Mouse (Mus musculus): Measurements from ENCODE around the gene Gm973. TPM values are rescaled to one million over a fixed set of nuclear protein-coding genes. Genes with fewer than 3 reads are reported as not detected.

Gene Gm973
- total RNA-seq, 2 experiments from 2014 or later, result 0.25 TPM; not detected in 1

GRCm38 (mm10) chr1:59663456-59664135, 147.5 kb downstream of the Gm973 start:
- no peak for DNase-seq
- intact Hi-C loops (cut with DNase I), result no loop called here

GRCm38 (mm10) chr1:59668871-59669270, 152.8 kb downstream of the Gm973 start:
- DNase-seq, result no peak
- intact Hi-C loops (cut with DNase I), result no loop called here

GRCm38 (mm10) chr1:59669962-59670630, 154.0 kb downstream of the Gm973 start:
- peak; percentile 4 to 36 for DNase-seq
- intact Hi-C loops (cut with DNase I), result no loop called here

GRCm38 (mm10) chr1:59670641-59671168, 154.6 kb downstream of the Gm973 start, which contains the start of gene Sumo1:
TSS of gene Sumo1 (minus strand) at chr1:59670834.
- intact Hi-C loops (cut with DNase I), result no loop called here
- peak; percentile 75 to 76 for DNase-seq

- intact Hi-C loops (cut with DNase I), result no loop called here
- no peak for DNase-seq
Observed at GRCm38 (mm10) chr1:59673661-59674060, 157.6 kb downstream of the Gm973 start.

- intact Hi-C loops (cut with DNase I), result no loop called here
- no peak for DNase-seq
Observed at GRCm38 (mm10) chr1:59683926-59684818, 168.1 kb downstream of the Gm973 start.

GRCm38 (mm10) chr1:59684819-59685755, 169.0 kb downstream of the Gm973 start, which contains the start of gene Nop58:
TSS of gene Nop58 (plus strand) at chr1:59684971.
- intact Hi-C loops (cut with DNase I), result no loop called here
- DNase-seq, result peak; percentile 75 to 80

Other genes with a start within 250 kb of the Gm973 start
- 10 to 100 TPM; 27.9 to 41.0 TPM for gene Fzd7, start 33.8 kb upstream of the Gm973 start, total RNA-seq (2021)
- 10 to 100 TPM; 43.2 to 54.1 TPM for gene Sumo1, start 154.6 kb downstream of the Gm973 start, total RNA-seq (2021)
- 10 to 100 TPM; 18.5 to 26.9 TPM for gene Nop58, start 168.7 kb downstream of the Gm973 start, total RNA-seq (2021)
- 10 to 100 TPM; 40.1 to 40.8 TPM for gene Bmpr2, start 247.1 kb downstream of the Gm973 start, total RNA-seq (2021)

Data from gastrocnemius, postnatal 36 days (tissue).